Mouse (Mus musculus) brain, embryonic 14.5 days (tissue): Measurements from ENCODE around the gene Mab21l3. TPM values are rescaled to one million over a fixed set of nuclear protein-coding genes. Genes with fewer than 3 reads are reported as not detected.

Source experiments
- DNase-seq: peaks from one replicate; pipeline ENCODE4 v3.0.0-alpha.2; 2011; ENCODE audit warnings: low read depth
- CTCF ChIP-seq: fragments of 200-500 bp; IDR thresholded peaks from 2 replicates; pipeline ENCODE4 v1.5.1; 2012; ENCODE audit warnings: inconsistent platforms, mild to moderate bottlenecking, moderate library complexity, borderline replicate concordance; ENCODE audit not compliant: insufficient read depth, insufficient read length; ENCODE audit errors: extremely low read depth
- POLR2A ChIP-seq: fragments of 200-500 bp; IDR thresholded peaks from 2 replicates; pipeline ENCODE4 v1.6.1; 2012; ENCODE audit warnings: mild to moderate bottlenecking, inconsistent platforms, borderline replicate concordance; ENCODE audit not compliant: poor library complexity, insufficient read depth, insufficient read length, severe bottlenecking; ENCODE audit errors: extremely low read depth
- polyA plus RNA-seq: library from polyadenylated mRNA; depleted of rRNA; stranded (reverse); fragments of >200 nt; gene quantifications from 2 replicates; pipeline ENCODE4 v1.2.3, GENCODE M21; 2012; rRNA removed

Mab21l3 gene
- polyA plus RNA-seq = 0.51 and 0.55 TPM in 2 replicates

GRCm38 (mm10) chr3:101848816-101849215 is at the start of gene Mab21l3:
Gene Mab21l3, minus strand, starts transcription at chr3:101848959.
- no peak for TF ChIP-seq POLR2A
- no peak for TF ChIP-seq CTCF
- DNase-seq = no peak

GRCm38 (mm10) chr3:101897377-101897974 is 48.7 kb upstream of the Mab21l3 start:
- DNase-seq = peak; percentile 32
- TF ChIP-seq CTCF (no peak), POLR2A (no peak)

GRCm38 (mm10) chr3:101896893-101897292 is 48.1 kb upstream of the Mab21l3 start:
- DNase-seq = peak; percentile 97
- no peak for TF ChIP-seq POLR2A
- peak; percentile 91 for TF ChIP-seq CTCF

GRCm38 (mm10) chr3:101895376-101895910 is 46.7 kb upstream of the Mab21l3 start:
- peak; percentile 28 for DNase-seq
- TF ChIP-seq CTCF = no peak
- TF ChIP-seq POLR2A = no peak

- peak; percentile 77 for DNase-seq
- TF ChIP-seq CTCF = no peak
- no peak for TF ChIP-seq POLR2A
Observed at GRCm38 (mm10) chr3:101885591-101885990, 36.8 kb upstream of the Mab21l3 start.

GRCm38 (mm10) chr3:101885041-101885440 is 36.3 kb upstream of the Mab21l3 start:
- TF ChIP-seq POLR2A (no peak), CTCF (no peak)
- peak; percentile 82 for DNase-seq

GRCm38 (mm10) chr3:101883902-101884301 is 35.1 kb upstream of the Mab21l3 start:
- TF ChIP-seq CTCF (no peak), POLR2A (no peak)
- DNase-seq = no peak

GRCm38 (mm10) chr3:101881721-101882120 is 33.0 kb upstream of the Mab21l3 start:
- TF ChIP-seq CTCF (no peak), POLR2A (no peak)
- no peak for DNase-seq

GRCm38 (mm10) chr3:101880818-101881217 is 32.1 kb upstream of the Mab21l3 start:
- TF ChIP-seq POLR2A (no peak), CTCF (peak; percentile 44; the same call in 1 of the 2 replicates)
- no peak for DNase-seq

GRCm38 (mm10) chr3:101878136-101878535 is 29.4 kb upstream of the Mab21l3 start:
- no peak for DNase-seq
- no peak for TF ChIP-seq CTCF
- no peak for TF ChIP-seq POLR2A

- DNase-seq = no peak
- TF ChIP-seq POLR2A = no peak
- TF ChIP-seq CTCF = no peak
Observed at GRCm38 (mm10) chr3:101876459-101877285, 27.9 kb upstream of the Mab21l3 start.

GRCm38 (mm10) chr3:101875258-101875920 is 26.6 kb upstream of the Mab21l3 start:
- no peak for TF ChIP-seq CTCF
- TF ChIP-seq POLR2A = no peak
- peak; percentile 54 for DNase-seq

GRCm38 (mm10) chr3:101873061-101873675 is 24.4 kb upstream of the Mab21l3 start:
- TF ChIP-seq POLR2A = no peak
- TF ChIP-seq CTCF = no peak
- peak; percentile 49 for DNase-seq

- DNase-seq = no peak
- TF ChIP-seq POLR2A (no peak), CTCF (no peak)
Observed at GRCm38 (mm10) chr3:101871951-101872350, 23.2 kb upstream of the Mab21l3 start.
